Comparison of ENCODE assay signal across 7 mouse cellular contexts in the genomic region with DNA sequence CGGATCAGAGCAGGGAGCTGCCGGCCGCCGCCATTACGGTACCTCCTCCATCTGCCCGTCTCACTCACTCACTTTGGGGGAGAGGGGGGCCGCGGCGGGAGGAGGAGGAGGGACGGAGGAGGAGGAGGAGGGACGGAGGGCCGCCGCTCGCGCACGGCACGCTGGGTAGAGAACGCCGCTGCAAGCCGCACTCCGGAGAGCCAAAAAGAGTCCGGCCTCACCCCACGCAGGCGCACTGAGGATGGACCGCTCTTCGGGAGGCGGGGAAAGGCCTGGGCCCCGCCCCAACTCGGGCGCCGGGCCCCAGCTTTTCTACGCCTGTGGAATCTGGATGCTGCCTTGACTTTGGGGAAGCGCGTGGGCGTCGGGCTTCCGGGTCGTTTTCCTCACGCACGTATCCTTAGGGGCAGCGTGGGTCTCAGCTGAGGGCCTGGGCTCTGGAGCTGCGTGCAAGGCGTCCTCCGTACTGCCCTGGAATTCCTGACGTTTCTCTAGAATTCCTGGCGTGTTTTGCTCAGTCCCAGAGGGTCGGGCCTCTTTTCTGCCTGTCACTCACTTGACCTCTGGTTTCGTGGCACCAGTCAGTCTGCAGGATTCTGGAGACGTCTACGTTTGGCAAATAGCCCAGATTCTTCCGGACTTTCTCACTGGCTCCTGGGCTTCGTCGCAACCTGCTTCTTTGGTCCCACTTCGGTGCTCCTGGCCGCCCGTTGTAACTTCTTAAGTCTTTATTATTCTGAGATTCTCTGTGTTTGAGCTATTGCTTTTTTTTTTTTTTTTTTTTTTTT. TPM values are rescaled to one million over a fixed set of nuclear protein-coding genes. Genes with fewer than 3 reads are reported as not detected.
A peak's percentile ranks its signal among the peaks of the same experiment; 100 is the strongest.
DNase-seq lines count a peak whose midpoint lies in the region; ATAC-seq lines count a peak whose summit lies in the region.

A gene (minus strand): TSS at position 53 of the 788 bp plus-strand sequence.

- peak; percentile 97 for ATAC-seq in intestine, embryonic 15.5 days

- peak within 1 kb of the TSS; percentile 63 for H3K4me2 ChIP-seq in intestine, embryonic 15.5 days (replicated peaks)

- peak; percentile 99 for DNase-seq in adrenal gland, adult 2 months
- DNase-seq in embryo, embryonic 11.5 days (ENCODE audit: low read depth, low spot score), result peak; percentile 95
- peak; percentile 95 to 96 for DNase-seq in gastrocnemius, postnatal 36 days
- peak; percentile 97 to 98 for DNase-seq in left cerebral cortex, postnatal 25 days (ENCODE audit: low spot score in 2 of 2)
- DNase-seq in midbrain, embryonic 10.5 days (ENCODE audit: low spot score), result peak; percentile 98
- peak; percentile 92 for DNase-seq in right cerebral cortex, postnatal 4 days

- H3K4me3 ChIP-seq in intestine, embryonic 15.5 days (replicated peaks), result peak within 1 kb of the TSS; percentile 99
- H3K4me3 ChIP-seq in midbrain, embryonic 10.5 days, result peak within 1 kb of the TSS; percentile 98

- H3K27me3 ChIP-seq in intestine, embryonic 15.5 days (replicated peaks), result no peaks in the 10 kb centered on the region
- no peaks in the 10 kb centered on the region for H3K27me3 ChIP-seq in midbrain, embryonic 10.5 days (ENCODE audit: low read depth, poor library complexity, severe bottlenecking)

- peak within 1 kb of the TSS; percentile 100 for H3K9ac ChIP-seq in intestine, embryonic 15.5 days

- H3K4me1 ChIP-seq in intestine, embryonic 15.5 days (replicated peaks), result 0 out of 2 replicates have a peak, but pooled peaks cover 3% of the 10 kb centered on the region
- peaks cover 20% of the 10 kb centered on the region for H3K4me1 ChIP-seq in midbrain, embryonic 10.5 days

- under 1% methylated on average over 53 of the region's 56 CpGs for WGBS in intestine, embryonic 15.5 days
- WGBS in midbrain, embryonic 10.5 days, result 0% methylated on average over 56 of the region's 56 CpGs

- peak within 1 kb of the TSS; percentile 100 for H3K27ac ChIP-seq in intestine, embryonic 15.5 days
- H3K27ac ChIP-seq in midbrain, embryonic 10.5 days (replicated peaks), result peak within 1 kb of the TSS; percentile 100

- no peaks in the 10 kb centered on the region for H3K9me3 ChIP-seq in intestine, embryonic 15.5 days
- no peaks in the 10 kb centered on the region for H3K9me3 ChIP-seq in midbrain, embryonic 10.5 days (replicated peaks)

- intact Hi-C loops in gastrocnemius, postnatal 36 days (cut with DNase I), result loop anchor here (5.0 kb wide), 1 partner anchor 35 kb away; no protein-coding TSS in a partner anchor
- intact Hi-C loops in left cerebral cortex, postnatal 25 days (cut with DNase I), result loop anchor here (2.0 to 5.0 kb wide), 2 partner anchors 17 to 35 kb away; no protein-coding TSS in a partner anchor

- H3K36me3 ChIP-seq in intestine, embryonic 15.5 days, result no peaks in the 10 kb centered on the region
- H3K36me3 ChIP-seq in midbrain, embryonic 10.5 days, result no peaks in the 10 kb centered on the region

RNA-seq across cellular contexts. Expression of the gene that starts here (rescaled TPM):
- 10 to 100 TPM; 79.5 to 80.8 TPM for total RNA-seq in adrenal gland, adult 2 months (2021)
- polyA plus RNA-seq in adrenal gland, adult 2 months (2012; rRNA removed), result 30.8 and 34.0 TPM in 2 replicates
- total RNA-seq in gastrocnemius, postnatal 36 days (2021), result 100 to 1,000 TPM; 129 to 132 TPM
- polyA plus RNA-seq in intestine, embryonic 15.5 days (2015; fragmentation: Nextera tagmentation; extraction: Ambion mirVana), result 32.8 TPM in 2 replicates
- 10 to 100 TPM; 85.6 to 87.7 TPM for total RNA-seq in left cerebral cortex, postnatal 25 days (2021)
- polyA plus RNA-seq in midbrain, embryonic 10.5 days (2016; fragmentation: Nextera tagmentation; extraction: Ambion mirVana), result 39.3 and 46.0 TPM in 2 replicates

Comparison
In these comparisons a context has a peak if more than half of its experiments do, and no peak if none do; other contexts are left out.
1. Peak in every context shown above with its lines: DNase-seq, ATAC-seq, H3K4me3 ChIP-seq and H3K27ac ChIP-seq.